Mouse (Mus musculus): Measurements from ENCODE around the gene Plcl2. TPM values are rescaled to one million over a fixed set of nuclear protein-coding genes. Genes with fewer than 3 reads are reported as not detected.
A peak's percentile ranks its signal among the peaks of the same experiment; 100 is the strongest.

Gene Plcl2
- 1.2 and 3.1 TPM in 2 replicates for polyA plus RNA-seq (2012; ENCODE audit: insufficient read depth, low replicate concordance)

DNA sequence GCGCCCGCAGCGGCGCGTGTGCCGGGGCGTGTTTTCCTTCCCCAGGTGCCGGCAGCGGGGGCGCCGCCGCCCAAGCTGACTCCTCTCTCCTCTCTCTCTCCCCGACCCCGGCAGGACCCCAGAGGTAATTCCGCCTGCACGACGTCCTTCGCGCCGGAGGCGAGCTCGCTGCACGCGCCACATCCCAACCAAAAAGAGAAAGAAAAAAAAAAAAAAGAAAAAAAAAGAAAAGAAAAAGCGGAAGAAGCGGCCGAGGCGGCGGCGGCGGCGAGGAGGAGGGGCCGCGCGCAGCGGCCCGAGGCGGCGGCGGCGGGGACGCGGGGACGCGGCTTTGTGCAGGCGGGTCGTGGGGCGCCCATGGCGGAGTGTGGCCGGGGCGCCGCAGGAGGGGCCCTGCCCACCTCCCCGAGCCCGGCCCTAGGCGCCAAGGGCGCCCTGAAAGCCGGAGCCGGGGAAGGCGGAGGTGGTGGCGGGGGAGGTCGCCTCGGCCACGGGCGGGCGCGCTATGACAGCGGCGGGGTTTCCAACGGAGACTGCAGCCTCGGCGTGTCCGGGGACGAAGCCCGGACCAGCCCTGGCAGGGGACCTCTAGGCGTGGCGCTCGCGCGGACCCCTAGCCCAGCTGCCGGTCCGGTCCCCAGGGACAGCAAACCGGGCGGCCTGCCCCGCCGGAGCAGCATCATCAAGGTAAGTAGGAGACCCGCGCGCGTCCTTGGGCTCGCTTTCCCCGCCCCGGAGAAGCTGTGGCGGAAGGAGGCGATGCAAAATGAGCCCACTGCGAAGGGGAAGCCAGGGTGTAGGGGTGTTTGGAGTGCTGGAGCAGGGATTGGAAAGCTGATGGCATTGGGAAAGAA is at the start of gene Plcl2:
Gene Plcl2 (plus strand): TSS at position 153 of the 854 bp plus-strand sequence.
- H3K4me1 ChIP-seq, result peaks cover 34% of the 10 kb centered on the region
- peaks cover 23% of the 10 kb centered on the region for H3K27me3 ChIP-seq (replicated peaks)
- no peaks in the 10 kb centered on the region for H3K36me3 ChIP-seq (replicated peaks; ENCODE audit: low read length)
- H3K9me3 ChIP-seq, result no peaks in the 10 kb centered on the region
- peak within 1 kb of the TSS; percentile 93 for H3K4me3 ChIP-seq (replicated peaks)
- no peak for TF ChIP-seq GATA1 (IDR thresholded peaks at IDR 0.05; ENCODE audit: borderline replicate concordance, low read length)

DNA sequence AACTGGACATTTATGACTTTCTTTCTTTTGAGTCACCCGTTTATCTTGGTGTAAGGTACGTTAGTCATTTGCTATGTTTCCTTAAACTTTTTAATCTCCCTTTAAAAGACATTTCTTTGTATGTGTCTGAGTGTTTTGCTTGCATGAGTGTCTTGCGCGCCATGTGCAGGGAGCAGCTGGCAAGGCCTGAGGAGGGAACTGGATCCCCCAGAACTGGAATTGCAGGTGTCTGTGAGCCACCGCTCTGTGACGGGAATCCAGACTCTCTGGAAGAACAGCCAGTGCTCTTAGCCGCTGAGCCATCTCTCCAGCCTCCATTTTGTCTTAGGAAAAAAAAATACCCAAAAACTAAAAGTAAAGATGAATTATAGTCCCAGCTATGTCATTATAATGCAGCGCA is 48.9 kb upstream of the Plcl2 start:
- H3K9me3 ChIP-seq, result no peaks in the 10 kb centered on the region
- H3K27me3 ChIP-seq (replicated peaks), result no peaks in the 10 kb centered on the region
- H3K36me3 ChIP-seq (replicated peaks; ENCODE audit: low read length), result no peaks in the 10 kb centered on the region
- H3K4me3 ChIP-seq (replicated peaks), result no peak overlapping the region
- no peak for TF ChIP-seq FLI1 (IDR thresholded peaks at IDR 0.05; ENCODE audit: low read length)
- no peak for TF ChIP-seq GATA1 (IDR thresholded peaks at IDR 0.05; ENCODE audit: borderline replicate concordance, low read length)
- H3K4me1 ChIP-seq, result peaks cover 4% of the 10 kb centered on the region; the same call in 1 of the 2 replicates

DNA sequence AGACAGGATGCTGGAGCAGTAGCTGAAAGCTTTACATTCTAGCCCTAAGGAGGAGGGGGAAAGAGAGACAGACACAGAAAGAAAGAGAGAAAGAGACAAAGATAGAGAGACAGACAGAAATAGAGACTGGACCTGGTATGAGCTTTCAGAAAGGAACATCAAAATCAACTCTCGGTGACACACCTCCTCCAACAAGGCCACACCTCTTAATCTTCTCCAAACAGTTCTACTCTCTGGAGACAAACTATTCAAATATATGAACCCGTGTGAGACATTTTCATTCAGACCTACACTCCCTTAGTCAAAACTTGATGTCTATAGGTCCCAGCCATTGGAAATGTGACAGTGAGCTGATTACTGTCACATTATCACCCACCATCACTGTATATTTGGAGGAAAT is 41.8 kb upstream of the Plcl2 start:
- no peak overlapping the region for H3K4me3 ChIP-seq (replicated peaks)
- peaks cover 36% of the 10 kb centered on the region for H3K4me1 ChIP-seq
- peaks cover 5% of the 10 kb centered on the region; the same call in 1 of the 2 replicates for H3K9me3 ChIP-seq
- H3K36me3 ChIP-seq (replicated peaks; ENCODE audit: low read length), result no peaks in the 10 kb centered on the region
- H3K27me3 ChIP-seq (replicated peaks), result peaks cover 1% of the 10 kb centered on the region
- TF ChIP-seq GATA1 (IDR thresholded peaks at IDR 0.05; ENCODE audit: borderline replicate concordance, low read length) (no peak), FLI1 (IDR thresholded peaks at IDR 0.05; ENCODE audit: low read length) (no peak)

DNA sequence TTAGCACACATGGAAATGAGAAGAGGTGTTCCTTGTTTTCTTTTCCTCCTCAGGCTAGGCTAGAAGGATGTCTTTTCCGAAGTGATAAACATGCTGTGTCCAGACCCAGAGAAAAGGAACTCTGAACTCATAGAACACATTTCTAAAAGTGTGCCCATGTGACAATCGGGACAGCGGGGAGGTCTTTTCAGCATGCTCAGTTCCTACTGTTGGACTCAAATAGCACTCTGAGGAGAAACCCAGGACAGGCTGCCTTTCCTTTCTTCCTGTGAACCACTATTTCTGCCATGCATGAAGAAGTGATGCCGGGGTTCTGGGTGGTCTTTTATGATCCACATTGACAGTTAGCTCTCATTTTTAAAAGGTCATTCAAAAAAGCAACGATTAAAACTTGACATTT is 40.1 kb upstream of the Plcl2 start:
- Histone ChIP-seq H3K36me3 (replicated peaks; ENCODE audit: low read length) (no peaks in the 10 kb centered on the region), H3K4me1 (peaks cover 33% of the 10 kb centered on the region), H3K9me3 (peaks cover 5% of the 10 kb centered on the region; the same call in 1 of the 2 replicates), H3K27me3 (replicated peaks) (peaks cover 2% of the 10 kb centered on the region), H3K4me3 (replicated peaks) (no peak overlapping the region)
- no peak for TF ChIP-seq FLI1 (IDR thresholded peaks at IDR 0.05; ENCODE audit: low read length)
- no peak for TF ChIP-seq GATA1 (IDR thresholded peaks at IDR 0.05; ENCODE audit: borderline replicate concordance, low read length)

DNA sequence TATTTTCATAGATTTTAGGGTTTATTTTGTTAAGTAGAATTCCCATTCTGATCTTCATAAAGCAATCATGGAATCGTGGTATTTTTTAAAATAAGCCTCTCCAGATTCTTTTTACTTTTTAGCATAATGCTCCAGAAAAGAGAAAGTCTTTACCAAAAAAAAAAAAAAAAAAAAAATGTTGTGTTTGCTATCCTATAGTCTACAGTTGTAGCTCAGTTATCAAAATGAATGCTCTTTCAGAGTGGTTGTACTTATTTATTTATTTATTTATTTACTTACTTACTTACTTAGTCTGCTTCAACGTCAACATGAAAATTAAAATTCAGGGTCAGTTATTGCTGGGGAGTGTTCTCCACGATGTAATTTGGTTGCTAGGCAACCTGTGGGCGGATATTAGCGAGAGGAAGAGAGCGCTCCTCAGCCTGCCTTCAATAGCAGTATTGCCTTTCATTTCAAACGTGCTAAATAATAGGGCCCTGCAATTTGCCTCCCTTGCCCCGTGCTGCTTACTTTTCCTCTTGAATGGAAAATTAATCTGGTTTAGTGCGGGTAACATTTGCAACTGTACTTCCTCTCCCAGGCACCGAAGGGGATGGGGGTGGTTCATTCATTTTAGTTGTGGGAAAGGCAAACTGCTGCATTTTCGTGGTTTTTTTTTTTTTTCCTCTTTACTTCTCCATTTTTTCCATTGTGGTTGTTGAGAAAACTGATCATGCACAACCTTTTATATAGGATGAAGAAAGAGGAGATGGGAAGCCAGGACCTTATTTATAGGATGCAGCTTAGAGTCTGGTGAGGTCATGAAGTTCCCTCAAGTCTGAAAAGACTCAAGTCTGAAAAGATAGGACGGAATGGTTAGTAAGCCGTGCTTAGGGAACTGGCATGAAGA is 39.4 kb upstream of the Plcl2 start:
- Histone ChIP-seq H3K4me3 (replicated peaks) (peak overlapping the region; percentile 92), H3K9me3 (peaks cover 5% of the 10 kb centered on the region; the same call in 1 of the 2 replicates)
- TF ChIP-seq FLI1 (IDR thresholded peaks at IDR 0.05; ENCODE audit: low read length) (no peak), GATA1 (IDR thresholded peaks at IDR 0.05; ENCODE audit: borderline replicate concordance, low read length) (no peak)

DNA sequence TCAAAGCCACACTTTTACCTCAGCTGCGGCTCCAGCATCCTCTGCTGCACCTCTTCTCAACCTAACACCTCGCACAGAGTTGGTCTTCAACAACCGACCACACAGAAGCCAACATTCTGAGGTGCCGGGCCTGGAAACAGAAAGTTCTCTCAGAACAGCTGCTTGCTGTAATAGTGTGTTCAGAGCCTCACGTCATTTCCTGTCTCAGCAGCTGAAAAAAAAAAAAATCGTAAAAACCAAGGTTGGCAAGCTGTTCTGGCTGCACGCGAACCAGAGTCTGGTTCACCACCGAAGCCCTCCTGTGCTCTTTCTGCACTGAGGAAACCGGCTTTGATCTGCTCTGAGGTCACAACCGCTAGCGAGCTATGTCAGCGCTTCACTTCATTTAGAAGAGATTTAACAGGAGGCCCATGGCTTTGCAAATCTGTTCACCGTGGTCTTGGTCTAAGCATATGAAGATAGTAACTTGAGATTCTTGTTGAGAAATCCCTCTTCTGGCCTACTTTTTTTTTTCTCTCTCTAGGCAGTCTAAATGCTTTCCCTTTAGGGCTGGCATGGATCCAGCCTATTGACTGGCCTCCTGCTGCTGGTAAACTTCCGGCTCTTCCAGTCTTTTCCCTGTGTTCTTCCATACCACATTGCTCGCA is 38.6 kb upstream of the Plcl2 start:
- no peak for TF ChIP-seq GATA1 (IDR thresholded peaks at IDR 0.05; ENCODE audit: borderline replicate concordance, low read length)
- no peak for TF ChIP-seq FLI1 (IDR thresholded peaks at IDR 0.05; ENCODE audit: low read length)
- Histone ChIP-seq H3K4me1 (peaks cover 33% of the 10 kb centered on the region), H3K9me3 (peaks cover 5% of the 10 kb centered on the region; the same call in 1 of the 2 replicates), H3K36me3 (replicated peaks; ENCODE audit: low read length) (no peaks in the 10 kb centered on the region), H3K27me3 (replicated peaks) (peaks cover 2% of the 10 kb centered on the region), H3K4me3 (replicated peaks) (peak overlapping the region; percentile 92)

More for the DNA sequence above, 39.4 kb upstream of the Plcl2 start:
- Histone ChIP-seq H3K27me3 (replicated peaks) (peaks cover 2% of the 10 kb centered on the region), H3K4me1 (peaks cover 33% of the 10 kb centered on the region), H3K36me3 (replicated peaks; ENCODE audit: low read length) (no peaks in the 10 kb centered on the region)

DNA sequence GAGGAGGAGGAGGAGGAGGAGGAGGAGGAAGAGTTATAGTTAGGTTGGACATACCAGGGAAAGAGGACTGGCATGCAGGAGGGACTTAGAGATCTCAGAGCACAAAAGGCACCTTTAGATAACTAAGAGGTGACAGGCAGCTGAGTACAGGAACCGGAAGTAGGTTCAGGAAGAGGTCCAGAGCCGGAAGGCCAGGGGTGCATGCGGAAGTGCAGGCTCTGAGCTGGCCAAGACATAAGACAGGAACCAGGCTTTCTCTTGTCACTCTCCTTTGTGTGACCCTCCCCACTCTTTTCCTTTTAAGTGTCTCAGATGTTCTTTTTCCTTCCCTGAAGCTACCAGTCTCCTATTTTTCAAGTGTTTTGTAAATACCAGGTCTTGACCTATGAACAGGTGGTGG is 38.0 kb upstream of the Plcl2 start:
- Histone ChIP-seq H3K4me1 (peaks cover 33% of the 10 kb centered on the region), H3K4me3 (replicated peaks) (peak overlapping the region; percentile 59), H3K27me3 (replicated peaks) (peaks cover 2% of the 10 kb centered on the region), H3K36me3 (replicated peaks; ENCODE audit: low read length) (no peaks in the 10 kb centered on the region), H3K9me3 (0 out of 2 replicates have a peak, but pooled peaks cover under 1% of the 10 kb centered on the region)
- no peak for TF ChIP-seq FLI1 (IDR thresholded peaks at IDR 0.05; ENCODE audit: low read length)
- TF ChIP-seq GATA1 (IDR thresholded peaks at IDR 0.05; ENCODE audit: borderline replicate concordance, low read length), result no peak

DNA sequence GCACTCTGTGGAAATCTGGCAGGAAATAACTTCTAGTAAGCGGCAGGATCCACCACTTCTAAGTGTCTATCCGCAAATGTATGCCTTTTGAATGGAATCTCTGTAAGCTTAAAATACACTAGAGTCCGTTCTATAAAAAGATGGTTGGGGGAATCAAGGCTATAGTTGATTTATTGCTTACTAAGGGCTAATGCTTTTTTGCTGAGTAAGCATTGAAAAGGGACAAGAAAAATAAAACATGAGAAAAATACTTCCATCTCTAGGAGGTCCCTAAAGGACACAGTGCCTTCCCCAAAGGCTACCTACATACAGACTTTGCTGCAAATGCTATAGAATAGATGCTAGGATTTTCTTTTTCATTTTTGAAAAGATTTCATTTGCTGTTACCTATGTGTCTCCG is 31.9 kb upstream of the Plcl2 start:
- Histone ChIP-seq H3K27me3 (replicated peaks) (peaks cover 2% of the 10 kb centered on the region), H3K4me3 (replicated peaks) (no peak overlapping the region), H3K4me1 (no peaks in the 10 kb centered on the region), H3K9me3 (no peaks in the 10 kb centered on the region), H3K36me3 (replicated peaks; ENCODE audit: low read length) (no peaks in the 10 kb centered on the region)
- TF ChIP-seq FLI1 (IDR thresholded peaks at IDR 0.05; ENCODE audit: low read length) (no peak), GATA1 (IDR thresholded peaks at IDR 0.05; ENCODE audit: borderline replicate concordance, low read length) (no peak)

DNA sequence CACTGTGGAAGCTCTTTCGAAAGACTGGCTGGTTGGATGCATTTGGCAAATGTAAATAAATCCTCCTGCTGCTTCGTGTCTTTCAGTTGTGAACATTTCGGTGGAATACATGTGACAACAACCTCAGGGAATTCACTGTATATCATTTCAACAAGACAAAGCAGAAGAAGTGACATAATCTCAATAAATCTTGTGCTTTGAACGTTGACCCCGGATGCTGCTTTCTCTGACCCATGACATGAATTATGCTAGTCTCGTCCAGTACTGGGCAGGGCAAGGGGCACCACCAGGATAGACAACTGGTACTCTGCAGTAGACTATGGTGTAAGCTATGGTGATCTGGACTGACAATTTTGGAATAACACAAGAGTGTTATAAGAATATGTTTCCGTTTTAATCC is 28.3 kb upstream of the Plcl2 start:
- no peak overlapping the region for H3K4me3 ChIP-seq (replicated peaks)
- H3K4me1 ChIP-seq, result no peaks in the 10 kb centered on the region
- no peaks in the 10 kb centered on the region for H3K27me3 ChIP-seq (replicated peaks)
- TF ChIP-seq FLI1 (IDR thresholded peaks at IDR 0.05; ENCODE audit: low read length) (no peak), GATA1 (IDR thresholded peaks at IDR 0.05; ENCODE audit: borderline replicate concordance, low read length) (no peak)
- no peaks in the 10 kb centered on the region for H3K36me3 ChIP-seq (replicated peaks; ENCODE audit: low read length)
- no peaks in the 10 kb centered on the region for H3K9me3 ChIP-seq
